Mouse (Mus musculus): ENCODE measurements around the gene Abhd5. TPM values are rescaled to one million over a fixed set of nuclear protein-coding genes. Genes with fewer than 3 reads are reported as not detected.
A peak's percentile ranks its signal among the peaks of the same experiment; 100 is the strongest.

Gene Abhd5
- total RNA-seq, 2 experiments from 2014 or later, result 20.3 to 22.6 TPM

- no peak for DNase-seq (ENCODE audit: extremely low spot score in 1 of 2, low spot score in 1 of 2)
These were observed 49.8 kb downstream of the Abhd5 start for GRCm38 (mm10) chr9:122401239-122401638.

- DNase-seq (ENCODE audit: extremely low spot score in 1 of 2, low spot score in 1 of 2), result no peak
These were observed 59.2 kb downstream of the Abhd5 start for GRCm38 (mm10) chr9:122410437-122411175.

- no peak for DNase-seq (ENCODE audit: extremely low spot score in 1 of 2, low spot score in 1 of 2)
These were observed 63.2 kb downstream of the Abhd5 start for GRCm38 (mm10) chr9:122414648-122415047.

GRCm38 (mm10) chr9:122415056-122415775 lies 63.8 kb downstream of the Abhd5 start:
- DNase-seq (ENCODE audit: extremely low spot score in 1 of 2, low spot score in 1 of 2), result no peak

- no peak for DNase-seq (ENCODE audit: extremely low spot score in 1 of 2, low spot score in 1 of 2)
These were observed 65.2 kb downstream of the Abhd5 start for GRCm38 (mm10) chr9:122416617-122417016.

GRCm38 (mm10) chr9:122420195-122420756 lies 68.9 kb downstream of the Abhd5 start:
- DNase-seq (ENCODE audit: extremely low spot score in 1 of 2, low spot score in 1 of 2), result no peak

- peak; percentile 78 to 93 for DNase-seq (ENCODE audit: extremely low spot score in 1 of 2, low spot score in 1 of 2)
These were observed 69.7 kb downstream of the Abhd5 start for GRCm38 (mm10) chr9:122420772-122421764.

GRCm38 (mm10) chr9:122421911-122422310 lies 70.5 kb downstream of the Abhd5 start:
- DNase-seq (ENCODE audit: extremely low spot score in 1 of 2, low spot score in 1 of 2), result no peak

- peak in 1 of 2 experiments; percentile 21 for DNase-seq (ENCODE audit: extremely low spot score in 1 of 2, low spot score in 1 of 2)
These were observed 71.3 kb downstream of the Abhd5 start for GRCm38 (mm10) chr9:122422706-122423105.

- DNase-seq (ENCODE audit: extremely low spot score in 1 of 2, low spot score in 1 of 2), result peak in 1 of 2 experiments; percentile 16
These were observed 71.7 kb downstream of the Abhd5 start for GRCm38 (mm10) chr9:122423146-122423545.

- peak in 1 of 2 experiments; percentile 24 for DNase-seq (ENCODE audit: extremely low spot score in 1 of 2, low spot score in 1 of 2)
These were observed 73.7 kb downstream of the Abhd5 start for GRCm38 (mm10) chr9:122424941-122425608.

- no peak for DNase-seq (ENCODE audit: extremely low spot score in 1 of 2, low spot score in 1 of 2)
These were observed 77.7 kb downstream of the Abhd5 start for GRCm38 (mm10) chr9:122429058-122429649.

GRCm38 (mm10) chr9:122429685-122430084 lies 78.3 kb downstream of the Abhd5 start:
- DNase-seq (ENCODE audit: extremely low spot score in 1 of 2, low spot score in 1 of 2), result no peak

Other genes starting within 250 kb of the Abhd5 start
- gene Snrk, start 234.3 kb upstream of the Abhd5 start, total RNA-seq (2021), result 100 to 1,000 TPM; 100 to 108 TPM
- gene Ano10, start 57.2 kb upstream of the Abhd5 start, total RNA-seq (2021), result 10 to 100 TPM; 22.1 to 24.9 TPM